Mouse (Mus musculus) midbrain, postnatal 0 days (tissue): Measurements from ENCODE around the gene Prr9. TPM values are rescaled to one million over a fixed set of nuclear protein-coding genes. Genes with fewer than 3 reads are reported as not detected.

ENCODE experiments used
- ATAC-seq: fragments of 200-750 bp; cut with Nextera tagmentation; 2 replicates; pipeline ENCODE4 v1.8.0; 2017; ENCODE audit warnings: moderate number of reproducible peaks, mild to moderate bottlenecking, moderate TSS enrichment, moderate library complexity; ENCODE audit not compliant: low FRiP score
- DNase-seq: peaks from one replicate; pipeline ENCODE4 v3.0.0-alpha.2; 2015; ENCODE audit warnings: low spot score
- H3K27ac ChIP-seq: fragments of 300-500 bp; sonication (generic); 2 replicates; pipeline ENCODE4 v1.5.1; 2014; ENCODE audit warnings: low read depth, mild to moderate bottlenecking, low read length, mixed read lengths
- H3K27me3 ChIP-seq: fragments of 300-500 bp; sonication (generic); 2 replicates; pipeline ENCODE4 v1.6.1; 2014; ENCODE audit warnings: low read length, control low read depth, mixed read lengths; ENCODE audit not compliant: insufficient read depth
- H3K36me3 ChIP-seq: fragments of 300-500 bp; sonication (generic); 2 replicates; pipeline ENCODE4 v1.6.1; 2014; ENCODE audit warnings: low read length, control low read depth, mixed read lengths; ENCODE audit not compliant: insufficient read depth
- H3K4me1 ChIP-seq: fragments of 300-500 bp; sonication (generic); 2 replicates; pipeline ENCODE4 v1.6.1; 2014; ENCODE audit warnings: mild to moderate bottlenecking, control low read depth, antibody characterized with exemption, low read length, mixed read lengths; ENCODE audit not compliant: insufficient read depth
- H3K4me2 ChIP-seq: fragments of 300-500 bp; sonication (generic); 2 replicates; pipeline ENCODE4 v1.6.1; 2014; ENCODE audit warnings: low read depth, mild to moderate bottlenecking, low read length, mixed read lengths; ENCODE audit not compliant: poor library complexity, severe bottlenecking
- H3K4me3 ChIP-seq: fragments of 300-500 bp; sonication (generic); 2 replicates; pipeline ENCODE4 v1.5.1; 2014; ENCODE audit warnings: low read depth, mild to moderate bottlenecking, low read length, moderate library complexity
- H3K9ac ChIP-seq: fragments of 300-500 bp; sonication (generic); replicated peaks from 2 replicates; pipeline ENCODE4 v1.6.1; 2014; ENCODE audit warnings: mild to moderate bottlenecking, low read length, moderate library complexity, mixed read lengths; ENCODE audit not compliant: poor library complexity, severe bottlenecking
- H3K9me3 ChIP-seq: fragments of 300-500 bp; sonication (generic); 2 replicates; pipeline ENCODE4 v1.6.1; 2016; ENCODE audit warnings: low read length, control low read depth
- CTCF ChIP-seq: IDR thresholded peaks from 2 replicates; pipeline ENCODE4 v1.5.1; 2016; ENCODE audit warnings: antibody characterized with exemption, mild to moderate bottlenecking
- WGBS: fragments of 180-500 bp; shearing (Covaris S2); extraction: QIAGEN DNeasy Blood & Tissue Kit; methylation state at CpG from one replicate; pipeline ENCODE4 v1.1.7; 2014; 5-methylcytosine and 5-hydroxymethylcytosine counted together
- polyA plus RNA-seq: library from polyadenylated mRNA; unstranded; fragments of >200 nt; fragmentation: Nextera tagmentation; extraction: Ambion mirVana; gene quantifications from 2 replicates; pipeline ENCODE4 v1.2.1, GENCODE M21; 2015
- total RNA-seq: library from RNA; depleted of rRNA; stranded (reverse); fragments of >200 nt; gene quantifications from 2 replicates; pipeline ENCODE4 v1.2.3, GENCODE M21; 2014; rRNA removed

Gene Prr9
- total RNA-seq (0.33 TPM in 1 of 2 replicates, not detected in the other), polyA plus RNA-seq (not detected in 2 replicates)

DNA sequence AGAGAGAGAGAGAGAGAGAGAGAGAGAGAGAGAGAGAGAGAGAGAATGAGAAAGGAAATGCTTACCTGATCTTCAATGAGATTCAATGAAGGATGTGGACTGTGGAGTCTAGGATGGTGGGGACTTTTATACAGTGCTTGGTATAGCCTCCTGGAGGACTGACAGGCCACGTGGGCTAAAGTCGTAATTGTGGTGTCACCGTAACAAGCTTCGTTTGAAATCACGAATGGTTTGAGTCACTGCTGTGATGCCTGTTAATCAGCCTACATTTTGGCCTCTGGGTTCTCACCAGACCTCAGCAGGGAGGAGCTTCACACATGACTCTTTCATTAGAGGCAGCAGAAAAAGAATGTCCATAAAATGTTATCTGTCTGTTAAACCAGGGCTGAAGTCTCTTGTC lies at the start of gene Prr9:
Gene Prr9, minus strand, starts transcription at position 101 of the 400 bp plus-strand sequence.
- Histone ChIP-seq H3K9ac (no peak within 1 kb of the TSS), H3K4me3 (no peak within 1 kb of the TSS), H3K27ac (no peak within 1 kb of the TSS), H3K27me3 (no peaks in the 10 kb centered on the region), H3K4me2 (no peak within 1 kb of the TSS), H3K9me3 (no peaks in the 10 kb centered on the region), H3K36me3 (no peaks in the 10 kb centered on the region), H3K4me1 (no peaks in the 10 kb centered on the region)
- WGBS: 78% methylated on average over 5 of the region's 5 CpGs
- ATAC-seq: no peak
- no peak for DNase-seq
- TF ChIP-seq CTCF: no peak

GRCm38 (mm10) chr3:92169847-92170246 lies 46.1 kb upstream of the Prr9 start:
- ATAC-seq (no peak), DNase-seq (no peak)
- H3K36me3 ChIP-seq: no peaks in the 10 kb centered on the region
- no peak overlapping the region for H3K4me3 ChIP-seq
- no peak overlapping the region for H3K9ac ChIP-seq
- 91% methylated on average over 3 of the region's 3 CpGs for WGBS
- H3K4me1 ChIP-seq: no peaks in the 10 kb centered on the region
- no peak overlapping the region for H3K27ac ChIP-seq
- no peak for TF ChIP-seq CTCF
- no peaks in the 10 kb centered on the region for H3K27me3 ChIP-seq
- no peak overlapping the region for H3K4me2 ChIP-seq
- no peaks in the 10 kb centered on the region for H3K9me3 ChIP-seq

DNA sequence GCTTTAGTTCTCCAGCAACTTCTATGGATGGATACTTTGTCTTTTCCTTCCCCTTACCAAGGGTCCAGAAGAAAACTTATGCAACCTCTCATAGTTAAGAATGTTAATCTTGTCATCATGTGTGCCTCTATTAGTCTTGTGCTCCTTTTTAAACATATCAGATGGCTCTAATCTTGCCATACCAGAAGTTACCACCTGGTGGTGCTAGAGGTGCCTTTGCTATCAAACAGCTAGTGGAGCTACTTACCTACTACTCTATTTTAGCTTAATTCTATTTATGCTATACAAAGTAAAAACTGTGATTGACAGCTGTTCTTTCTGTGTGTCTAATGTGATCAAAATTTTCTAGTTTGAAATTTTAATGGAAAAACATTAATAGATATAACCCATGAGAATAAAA lies 29.6 kb upstream of the Prr9 start:
- H3K27me3 ChIP-seq: no peaks in the 10 kb centered on the region
- H3K4me1 ChIP-seq: no peaks in the 10 kb centered on the region
- DNase-seq (peak; percentile 79), ATAC-seq (no peak)
- TF ChIP-seq CTCF: peak; percentile 90
- H3K9ac ChIP-seq: no peak overlapping the region
- H3K4me3 ChIP-seq: no peak overlapping the region
- H3K9me3 ChIP-seq: no peaks in the 10 kb centered on the region
- no peak overlapping the region for H3K27ac ChIP-seq
- no peaks in the 10 kb centered on the region for H3K36me3 ChIP-seq
- H3K4me2 ChIP-seq: no peak overlapping the region

DNA sequence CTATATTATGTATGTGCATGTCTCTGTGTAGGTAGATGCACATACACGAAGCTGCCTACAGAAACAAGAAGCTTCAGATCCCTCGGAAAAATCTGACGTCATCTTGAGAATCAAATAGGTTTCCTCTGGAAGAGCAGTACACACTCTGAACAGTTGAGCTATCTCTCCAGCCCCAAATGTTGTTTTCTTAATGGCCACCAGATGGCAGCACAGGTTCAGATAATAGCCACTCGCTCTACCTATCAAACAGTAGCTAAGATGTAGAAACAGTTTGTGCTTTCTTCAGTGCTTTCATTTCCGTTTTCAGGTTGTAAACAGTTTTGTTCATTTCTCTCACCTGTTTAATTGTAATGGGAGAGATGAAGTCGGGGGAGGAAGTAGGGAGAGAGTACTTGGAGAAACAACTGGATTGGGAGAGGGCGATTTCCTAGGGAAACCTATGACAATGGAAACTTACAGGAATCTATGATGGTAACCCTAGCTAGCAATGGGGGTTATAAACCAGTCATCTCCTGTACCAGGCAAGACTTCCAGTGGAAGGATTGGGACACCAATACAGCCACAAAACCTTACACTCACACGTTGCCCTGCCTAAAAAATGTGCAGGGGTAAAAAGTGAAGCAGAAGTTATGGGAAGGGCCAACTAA lies 27.0 kb upstream of the Prr9 start:
- 23% methylated on average over 8 of the region's 8 CpGs for WGBS
- H3K4me1 ChIP-seq: no peaks in the 10 kb centered on the region
- H3K27me3 ChIP-seq: no peaks in the 10 kb centered on the region
- no peaks in the 10 kb centered on the region for H3K36me3 ChIP-seq
- peak overlapping the region; percentile 9; the same call in 1 of the 2 replicates for H3K4me2 ChIP-seq
- H3K9ac ChIP-seq: no peak overlapping the region
- peak; percentile 93 for TF ChIP-seq CTCF
- peak; percentile 91 for DNase-seq
- peak; percentile 93 for ATAC-seq
- H3K4me3 ChIP-seq: no peak overlapping the region
- no peaks in the 10 kb centered on the region for H3K9me3 ChIP-seq
- H3K27ac ChIP-seq: no peak overlapping the region

- Histone ChIP-seq H3K36me3 (no peaks in the 10 kb centered on the region), H3K4me1 (no peaks in the 10 kb centered on the region), H3K27me3 (no peaks in the 10 kb centered on the region), H3K4me2 (no peak overlapping the region), H3K9ac (no peak overlapping the region), H3K4me3 (no peak overlapping the region), H3K27ac (no peak overlapping the region), H3K9me3 (no peaks in the 10 kb centered on the region)
- WGBS: 81% methylated on average over 5 of the region's 5 CpGs
- no peak for TF ChIP-seq CTCF
- ATAC-seq (no peak), DNase-seq (no peak)
These were observed 24.2 kb upstream of the Prr9 start for GRCm38 (mm10) chr3:92147913-92148312.

- H3K27ac ChIP-seq: no peak overlapping the region
- ATAC-seq (no peak), DNase-seq (peak; percentile 20)
- TF ChIP-seq CTCF: peak; percentile 57
- no peaks in the 10 kb centered on the region for H3K27me3 ChIP-seq
- H3K9me3 ChIP-seq: no peaks in the 10 kb centered on the region
- 63% methylated on average over 2 of the region's 2 CpGs for WGBS
- no peaks in the 10 kb centered on the region for H3K4me1 ChIP-seq
- no peak overlapping the region for H3K9ac ChIP-seq
- H3K4me2 ChIP-seq: no peak overlapping the region
- no peak overlapping the region for H3K4me3 ChIP-seq
- H3K36me3 ChIP-seq: no peaks in the 10 kb centered on the region
These were observed 23.7 kb upstream of the Prr9 start for GRCm38 (mm10) chr3:92147420-92147819.
